Mouse (Mus musculus): ENCODE results near the gene Hif3a. TPM values are rescaled to one million over a fixed set of nuclear protein-coding genes. Genes with fewer than 3 reads are reported as not detected.

Gene Hif3a
- total RNA-seq, 2 experiments from 2014 or later = 6.5 to 16.9 TPM

Other genes starting within 250 kb of the Hif3a start
- 100 to 1,000 TPM; 269 to 272 TPM for gene Strn4, start 246.5 kb downstream of the Hif3a start, total RNA-seq (2021)
- 10 to 100 TPM; 49.9 to 51.7 TPM for gene Fkrp, start 245.7 kb downstream of the Hif3a start, total RNA-seq (2021)
- 1 to 10 TPM; 6.4 to 6.8 TPM for gene Prkd2, start 219.5 kb downstream of the Hif3a start, total RNA-seq (2021)
- gene Dact3, start 187.1 kb downstream of the Hif3a start, total RNA-seq (2021) = 100 to 1,000 TPM; 103 TPM
- under 1 TPM; 0.73 to 0.81 TPM for gene Gng8, start 170.6 kb downstream of the Hif3a start, total RNA-seq (2021)
- under 1 TPM in 1 of 2 experiments, not detected in 1; 0.17 TPM for gene Ptgir, start 155.9 kb downstream of the Hif3a start, total RNA-seq (2021)
- 1,000 to 10,000 TPM; 2,071 to 2,081 TPM for gene Calm3, start 138.3 kb downstream of the Hif3a start, total RNA-seq (2021)
- 100 to 1,000 TPM; 210 to 223 TPM for gene Pnmal2, start 117.7 kb downstream of the Hif3a start, total RNA-seq (2021)
- 10 to 100 TPM; 68.6 to 68.8 TPM for gene Pnmal1, start 102.7 kb downstream of the Hif3a start, total RNA-seq (2021)
- gene Gm42372, start 79.3 kb downstream of the Hif3a start, total RNA-seq (2021) = 10 to 100 TPM; 52.6 to 57.6 TPM
- gene Ccdc8, start 69.7 kb downstream of the Hif3a start, total RNA-seq (2021) = 1 to 10 TPM; 3.0 to 3.3 TPM
- gene Ppp5c, start 34.5 kb downstream of the Hif3a start, total RNA-seq (2021) = 100 to 1,000 TPM; 157 to 162 TPM
- 1 to 10 TPM; 5.6 to 6.1 TPM for gene Psg16, start 11.6 kb upstream of the Hif3a start, total RNA-seq (2021)
- gene Ceacam3, start 87.9 kb upstream of the Hif3a start, total RNA-seq (2021) = under 1 TPM in 1 of 2 experiments, not detected in 1; 0.10 TPM
- not detected for gene Psg29, start 141.1 kb upstream of the Hif3a start, total RNA-seq (2021)

Data from left cerebral cortex, postnatal 10 days (tissue).